Mouse (Mus musculus): ENCODE results near the gene Tacc2.

DNA sequence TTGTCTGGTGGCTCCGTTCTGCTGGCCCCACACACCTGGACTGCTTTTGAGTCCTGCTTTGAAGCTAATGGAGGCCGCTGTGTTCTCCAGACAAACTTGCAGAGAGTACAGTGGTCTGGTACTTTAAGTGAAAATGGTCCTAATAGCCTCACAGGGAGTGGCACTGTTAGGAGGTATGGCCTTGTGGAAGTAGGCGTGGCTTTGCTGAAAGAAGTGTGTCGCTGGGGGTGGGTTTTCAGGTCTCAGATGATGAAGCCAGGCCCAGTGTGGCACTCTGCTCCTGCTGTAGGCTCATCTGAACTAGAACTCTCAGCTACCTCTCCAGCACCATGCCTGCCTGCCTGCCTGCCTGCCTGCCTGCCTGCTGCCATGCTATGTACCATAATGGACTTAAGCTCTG, 190.9 kb downstream of the Tacc2 start:
- no peak for TF ChIP-seq CTCF (IDR thresholded peaks at IDR 0.05; ENCODE audit: borderline replicate concordance, insufficient read depth, low read length)
- no peak for TF ChIP-seq POLR2A (IDR thresholded peaks at IDR 0.05; ENCODE audit: low read depth, low read length)

Measured in embryonic fibroblast, embryonic 13.5 days (primary cell).